Mouse (Mus musculus) lung, postnatal 10 days (tissue): ENCODE measurements around the gene Olfr1370.
"Not testable (repeated sequence)": the region's sequence is repeated elsewhere in the genome, so short reads cannot be mapped to it uniquely, and the experiment has no call there.

Experiments
- DNase-seq: peaks from one replicate; pipeline ENCODE4 v3.0.0; 2021

The Olfr1370 gene

GRCm38 (mm10) chr13:21074847-21075246 is at the start of gene Olfr1370:
TSS of gene Olfr1370 (minus strand) at chr13:21074947.
- no peak for DNase-seq

GRCm38 (mm10) chr13:21114121-21114520 is 39.4 kb upstream of the Olfr1370 start:
- DNase-seq, result no peak

DNA sequence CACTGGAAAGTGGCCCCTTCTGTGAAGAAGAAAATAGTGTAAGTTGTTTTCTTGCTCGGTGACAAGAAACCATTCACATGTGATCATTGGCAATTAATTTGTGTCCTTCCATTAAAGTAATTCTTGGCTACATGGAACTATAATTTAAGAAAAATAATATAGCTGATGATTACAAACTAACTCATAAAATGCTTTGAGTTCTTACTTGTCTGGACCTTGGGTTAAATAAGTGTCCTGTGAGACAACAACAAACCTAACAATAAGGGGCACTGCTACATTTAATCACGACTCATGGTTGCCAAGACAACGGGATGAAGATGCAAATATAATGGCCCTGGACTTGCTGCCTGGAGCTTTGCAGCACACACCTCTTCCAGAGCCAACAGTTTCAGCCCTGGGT is 36.4 kb upstream of the Olfr1370 start, which contains the start of gene Olfr1369-ps1:
TSS of gene Olfr1369-ps1 (plus strand) at position 301 of the 400 bp plus-strand sequence.
- DNase-seq, result not testable (repeated sequence)

DNA sequence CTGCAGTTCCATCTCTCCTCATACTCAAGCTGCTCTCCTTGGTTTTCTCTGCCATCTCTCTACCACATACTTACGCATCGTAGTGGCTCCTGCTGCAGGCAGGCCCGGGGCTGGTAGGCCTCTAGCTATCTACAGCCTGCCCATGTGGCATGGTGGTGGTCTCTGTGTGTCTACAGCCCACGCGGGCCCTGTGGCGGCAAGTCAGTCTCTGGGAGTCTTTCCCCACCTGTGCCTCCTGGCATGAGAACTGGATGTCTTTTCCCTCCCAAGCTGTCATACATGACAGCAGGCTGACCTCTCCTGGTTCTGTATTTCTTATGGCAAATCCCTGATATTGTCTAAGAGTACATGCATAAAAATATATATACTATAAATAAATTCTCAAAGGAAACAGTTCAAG is 35.7 kb upstream of the Olfr1370 start:
- no peak for DNase-seq

GRCm38 (mm10) chr13:21109759-21110158 is 35.0 kb upstream of the Olfr1370 start:
- DNase-seq, result no peak

DNA sequence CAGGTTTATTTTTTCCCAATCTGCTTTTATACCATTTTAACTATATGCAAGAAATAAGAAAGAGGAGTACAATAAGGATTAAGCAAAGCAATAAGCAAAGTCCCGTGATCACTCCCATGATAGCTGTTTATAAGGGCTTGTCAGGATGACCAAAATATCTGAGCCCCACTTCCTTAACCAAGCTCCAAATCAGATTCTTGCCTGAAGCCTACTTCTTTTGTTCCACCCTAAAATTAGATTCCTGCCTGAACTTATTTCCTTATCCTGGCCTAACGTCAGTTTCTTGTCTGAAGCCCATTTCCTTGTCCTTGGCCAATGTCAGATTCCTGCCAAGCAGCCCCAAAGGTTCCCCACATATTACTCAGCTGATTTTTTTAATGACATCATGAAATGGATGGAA is 7.9 kb upstream of the Olfr1370 start:
- peak; percentile 4 for DNase-seq

- no peak for DNase-seq
These were observed 8.7 kb downstream of the Olfr1370 start for GRCm38 (mm10) chr13:21066021-21066420.

GRCm38 (mm10) chr13:21050118-21050517 is 24.6 kb downstream of the Olfr1370 start:
- no peak for DNase-seq

DNA sequence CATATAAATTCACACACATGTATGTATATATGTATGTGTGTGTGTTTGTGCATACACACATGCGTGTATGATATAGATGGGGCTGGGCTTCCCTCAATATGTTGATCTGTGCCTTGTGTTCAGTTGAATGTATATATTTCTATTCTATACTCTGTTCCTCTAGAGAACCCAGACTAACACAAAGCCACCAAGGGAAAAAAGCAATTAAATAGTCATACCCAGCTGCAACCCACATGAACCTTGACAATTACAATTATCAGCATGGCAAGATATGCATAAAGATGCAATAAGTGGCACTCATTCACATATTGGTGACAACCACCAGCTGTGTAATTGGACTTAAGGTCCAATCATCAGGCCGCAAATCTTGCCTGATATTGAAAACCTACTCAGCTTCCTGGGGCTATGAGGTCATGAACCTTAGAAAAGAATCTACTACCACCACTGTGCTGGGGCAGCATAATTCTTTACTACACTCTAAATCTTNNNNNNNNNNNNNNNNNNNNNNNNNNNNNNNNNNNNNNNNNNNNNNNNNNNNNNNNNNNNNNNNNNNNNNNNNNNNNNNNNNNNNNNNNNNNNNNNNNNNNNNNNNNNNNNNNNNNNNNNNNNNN is 34.1 kb downstream of the Olfr1370 start:
- DNase-seq, result no peak

- no peak for DNase-seq
These were observed 38.8 kb downstream of the Olfr1370 start for GRCm38 (mm10) chr13:21035981-21036380.

GRCm38 (mm10) chr13:21035011-21035410 is 39.7 kb downstream of the Olfr1370 start:
- DNase-seq, result no peak

- no peak for DNase-seq
These were observed 41.6 kb downstream of the Olfr1370 start for GRCm38 (mm10) chr13:21033176-21033575.

GRCm38 (mm10) chr13:21024831-21025230 is 49.9 kb downstream of the Olfr1370 start:
- no peak for DNase-seq
